Mouse (Mus musculus): ENCODE measurements around the gene Smyd3.

DNA sequence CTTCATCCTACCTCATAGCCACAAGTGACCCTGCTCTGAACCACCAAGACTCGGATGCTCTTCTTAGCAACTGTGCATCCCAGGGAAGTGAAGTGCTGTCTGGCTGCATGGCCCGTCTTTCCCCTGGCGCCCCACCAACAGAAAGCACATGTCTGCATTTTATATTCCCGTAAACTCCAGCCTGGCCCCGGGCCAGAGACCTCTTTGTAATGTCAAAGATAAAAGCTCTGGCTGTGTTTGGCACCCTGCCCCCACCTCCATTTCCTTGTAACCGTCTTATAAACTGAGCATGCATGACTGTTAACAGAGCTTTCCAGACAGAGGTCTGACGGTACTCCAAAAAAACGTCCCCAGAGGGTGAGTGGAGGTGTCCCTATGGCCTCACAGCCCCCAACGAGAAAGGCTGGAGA, 456.1 kb downstream of the Smyd3 start:
- TF ChIP-seq CTCF (IDR thresholded peaks at IDR 0.05; ENCODE audit: control insufficient read depth, insufficient read depth, insufficient replicate concordance, low read depth, low read length) (no peak), POLR2A (IDR thresholded peaks at IDR 0.05; ENCODE audit: control insufficient read depth, low read depth, low read length) (no peak)

Data from testis, adult 2 months (tissue).